Mouse (Mus musculus): ENCODE results near the gene Ap5s1. TPM values are rescaled to one million over a fixed set of nuclear protein-coding genes. Genes with fewer than 3 reads are reported as not detected.

The Ap5s1 gene
- total and polyA plus RNA-seq, 3 experiments: 33.1 to 71.4 (median 41.7) TPM

DNA sequence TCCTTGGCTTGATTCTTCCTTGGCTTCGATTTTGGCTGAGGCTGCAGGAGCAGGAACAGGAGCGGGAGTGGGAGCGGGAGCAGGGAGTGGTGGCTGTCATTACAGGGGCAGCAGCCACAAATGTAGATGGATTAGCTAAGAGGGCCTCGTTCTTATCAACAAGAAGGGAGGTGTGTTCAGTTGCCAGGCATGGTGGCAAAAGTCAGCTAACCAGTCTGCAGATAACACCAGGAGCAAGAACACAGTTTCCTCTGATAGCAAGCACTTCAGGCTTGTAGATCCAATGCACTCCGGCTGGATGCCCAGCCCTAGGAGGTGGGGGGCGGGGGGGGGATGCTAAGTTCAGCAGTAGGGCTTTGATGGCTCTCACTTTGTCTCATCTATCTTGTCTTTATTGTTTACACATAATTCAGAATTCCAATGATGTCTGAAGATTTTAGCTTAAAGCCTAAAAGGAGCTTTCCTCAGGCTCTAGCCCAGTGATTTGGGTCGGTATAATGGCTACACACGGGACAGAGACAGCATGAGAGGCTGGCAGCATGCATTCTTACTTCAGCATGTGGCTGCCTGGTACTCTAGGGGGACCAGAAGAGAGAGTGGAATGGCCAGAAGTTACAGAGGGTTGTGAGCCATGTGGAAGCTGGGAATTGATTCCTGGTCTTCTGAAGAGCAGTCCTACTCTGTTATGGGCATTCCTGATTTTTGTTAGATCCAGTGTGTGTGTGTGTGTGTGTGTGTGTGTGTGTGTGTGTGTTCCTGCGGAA, 53.8 kb downstream of the Ap5s1 start:
- H3K4me3 ChIP-seq: no peak overlapping the region

DNA sequence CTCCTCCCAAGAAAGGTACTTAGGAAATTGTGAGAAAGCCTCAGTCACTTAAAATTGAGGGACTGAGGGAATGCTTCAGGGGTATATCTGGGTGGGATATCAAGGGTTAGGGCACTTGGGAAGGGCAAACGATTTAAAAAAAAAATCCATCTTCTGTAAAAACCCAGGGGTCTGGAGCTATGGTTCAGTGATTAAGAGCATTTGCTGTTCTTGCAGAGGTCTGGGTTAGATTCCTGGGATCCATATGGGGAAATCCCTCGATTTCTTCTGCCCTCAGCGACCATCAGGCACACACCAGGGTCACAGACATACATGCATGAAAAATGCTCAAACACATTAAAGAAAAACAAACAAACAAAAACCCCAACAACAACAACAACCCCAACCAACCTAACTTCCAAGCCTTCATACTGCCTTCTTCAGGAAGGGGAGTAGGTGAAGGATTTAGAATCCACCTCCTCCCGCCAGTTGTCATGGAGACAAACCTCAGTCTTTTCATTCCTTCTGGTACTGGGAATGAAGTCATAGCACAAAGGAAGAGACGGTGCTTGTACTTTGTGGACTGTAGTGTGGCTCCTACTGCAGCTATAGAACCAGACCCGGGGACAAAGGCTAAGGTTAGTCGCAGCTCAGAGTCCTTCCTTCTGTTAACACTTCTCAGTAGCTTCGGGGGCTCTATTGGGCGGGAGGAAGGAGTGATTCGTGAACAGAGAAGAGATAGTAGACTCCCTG, 54.8 kb downstream of the Ap5s1 start:
- TF ChIP-seq EP300 (IDR thresholded peaks at IDR 0.05; ENCODE audit: insufficient read depth, low read depth, low read length): no peak; the same call in 1 of the 2 replicates
- Histone ChIP-seq H3K4me1 (ENCODE audit: control insufficient read depth, insufficient read depth, low read length) (peaks cover 5% of the 10 kb centered on the region), H3K27me3 (ENCODE audit: control insufficient read depth, insufficient read depth, low read length) (no peaks in the 10 kb centered on the region), H3K9ac (ENCODE audit: low read depth, low read length) (peak overlapping the region; percentile 68), H3K4me3 (peak overlapping the region; percentile 74), H3K79me2 (replicated peaks; ENCODE audit: control insufficient read depth, insufficient read depth, low read length) (peaks cover 3% of the 10 kb centered on the region), H3K36me3 (ENCODE audit: control insufficient read depth, insufficient read depth, low read length) (peaks cover 4% of the 10 kb centered on the region), H3K27ac (peak overlapping the region; percentile 96)
- WGBS: 9% methylated on average over 10 of the region's 10 CpGs
- no peak for DNase-seq
- intact Hi-C loops (cut with DNase I): loop anchor here (5.0 kb wide), 1 partner anchor 141 kb away; no protein-coding TSS in a partner anchor

More for the DNA sequence above, 53.8 kb downstream of the Ap5s1 start:
- intact Hi-C loops (cut with DNase I): loop anchor here (5.0 kb wide), 1 partner anchor 142 kb away; no protein-coding TSS in a partner anchor
- Histone ChIP-seq H3K27me3 (ENCODE audit: control insufficient read depth, insufficient read depth, low read length) (no peaks in the 10 kb centered on the region), H3K36me3 (ENCODE audit: control insufficient read depth, insufficient read depth, low read length) (peaks cover 4% of the 10 kb centered on the region), H3K9ac (ENCODE audit: low read depth, low read length) (no peak overlapping the region), H3K27ac (no peak overlapping the region), H3K4me1 (ENCODE audit: control insufficient read depth, insufficient read depth, low read length) (peaks cover 5% of the 10 kb centered on the region), H3K79me2 (replicated peaks; ENCODE audit: control insufficient read depth, insufficient read depth, low read length) (peaks cover 3% of the 10 kb centered on the region)
- no peak for TF ChIP-seq CTCF (IDR thresholded peaks at IDR 0.05)
- no peak for TF ChIP-seq POLR2A (IDR thresholded peaks at IDR 0.05; ENCODE audit: insufficient read depth, low read depth, low read length)
- TF ChIP-seq EP300 (IDR thresholded peaks at IDR 0.05; ENCODE audit: insufficient read depth, low read depth, low read length): no peak
- DNase-seq: no peak
- 47% methylated on average over 9 of the region's 9 CpGs for WGBS

DNA sequence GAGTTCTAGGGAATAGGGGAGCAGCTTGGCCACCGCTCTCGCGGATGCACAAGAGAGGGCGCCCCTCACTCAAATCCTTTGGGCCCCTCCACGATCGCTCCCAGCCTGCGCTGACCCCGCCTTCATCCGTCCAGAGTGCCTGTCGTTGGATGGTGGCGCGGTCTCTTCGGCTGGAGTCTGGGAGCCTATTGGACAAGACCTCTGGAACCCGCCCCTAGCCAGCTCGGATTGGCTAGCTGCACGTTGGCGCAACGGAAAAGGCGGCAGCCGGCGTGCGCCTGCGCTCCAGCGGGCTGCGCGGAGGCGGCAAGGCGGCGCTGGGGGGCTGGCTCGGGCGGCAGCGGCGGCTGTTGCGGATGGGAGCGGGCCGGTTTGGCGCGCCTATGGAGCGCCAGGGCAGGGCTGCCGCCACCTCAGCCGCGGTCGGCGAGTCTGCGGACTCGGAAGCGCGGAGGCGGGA, 55.4 kb downstream of the Ap5s1 start, which contains the start of gene Pank2:
Gene Pank2, plus strand, starts transcription at position 283 of the 460 bp plus-strand sequence.
- peak; percentile 98 to 99 for DNase-seq
- Histone ChIP-seq H3K4me3 (peak within 1 kb of the TSS; percentile 74), H3K79me2 (replicated peaks; ENCODE audit: control insufficient read depth, insufficient read depth, low read length) (peaks cover 3% of the 10 kb centered on the region), H3K4me1 (ENCODE audit: control insufficient read depth, insufficient read depth, low read length) (peaks cover 5% of the 10 kb centered on the region), H3K27me3 (ENCODE audit: control insufficient read depth, insufficient read depth, low read length) (no peaks in the 10 kb centered on the region), H3K9ac (ENCODE audit: low read depth, low read length) (peak within 1 kb of the TSS; percentile 89), H3K27ac (peak within 1 kb of the TSS; percentile 96), H3K36me3 (ENCODE audit: control insufficient read depth, insufficient read depth, low read length) (peaks cover 4% of the 10 kb centered on the region)
- under 1% methylated on average over 49 of the region's 49 CpGs for WGBS
- TF ChIP-seq CTCF (IDR thresholded peaks at IDR 0.05) (peak; percentile 16; the same call in 1 of the 2 replicates), POLR2A (IDR thresholded peaks at IDR 0.05; ENCODE audit: insufficient read depth, low read depth, low read length) (peak; percentile 94), EP300 (IDR thresholded peaks at IDR 0.05; ENCODE audit: insufficient read depth, low read depth, low read length) (no peak)
- intact Hi-C loops (cut with DNase I): loop anchor here (5.0 kb wide), 1 partner anchor 140 kb away; no protein-coding TSS in a partner anchor

Other genes with a start within 250 kb of the Ap5s1 start
- gene Gfra4, start 164.0 kb upstream of the Ap5s1 start, total RNA-seq (2021): 1 to 10 TPM; 7.2 to 8.4 TPM
- gene Gfra4, start 164.0 kb upstream of the Ap5s1 start, polyA plus RNA-seq (2012; rRNA removed): 21.3 TPM in 2 replicates
- gene Adam33, start 143.3 kb upstream of the Ap5s1 start, total RNA-seq (2021): 1 to 10 TPM in 1 of 2 experiments, under 1 TPM in 1; 0.73 to 1.6 TPM
- gene Adam33, start 143.3 kb upstream of the Ap5s1 start, polyA plus RNA-seq (2012; rRNA removed): 7.1 and 10.0 TPM in 2 replicates
- gene Siglec1, start 120.3 kb upstream of the Ap5s1 start, total RNA-seq (2021): 1 to 10 TPM; 2.1 to 2.5 TPM
- gene Siglec1, start 120.3 kb upstream of the Ap5s1 start, polyA plus RNA-seq (2012; rRNA removed): 3.1 and 3.3 TPM in 2 replicates
- 10 to 100 TPM; 29.7 to 31.4 TPM for gene Hspa12b, start 79.8 kb upstream of the Ap5s1 start, total RNA-seq (2021)
- gene Hspa12b, start 79.8 kb upstream of the Ap5s1 start, polyA plus RNA-seq (2012; rRNA removed): 21.9 and 27.8 TPM in 2 replicates
- not detected for gene Gm11037, start 73.6 kb upstream of the Ap5s1 start, total RNA-seq (2021)
- not detected in 2 replicates for gene Gm11037, start 73.6 kb upstream of the Ap5s1 start, polyA plus RNA-seq (2012; rRNA removed)
- 10 to 100 TPM in 1 of 2 experiments, 1 to 10 TPM in 1; 9.8 to 11.3 TPM for gene 1700037H04Rik, start 47.0 kb upstream of the Ap5s1 start, total RNA-seq (2021)
- 33.6 and 48.9 TPM in 2 replicates for gene 1700037H04Rik, start 47.0 kb upstream of the Ap5s1 start, polyA plus RNA-seq (2012; rRNA removed)
- gene Cenpb, start 27.0 kb upstream of the Ap5s1 start, total RNA-seq (2021): 10 to 100 TPM; 71.9 to 92.6 TPM
- 57.1 and 58.5 TPM in 2 replicates for gene Cenpb, start 27.0 kb upstream of the Ap5s1 start, polyA plus RNA-seq (2012; rRNA removed)
- 10 to 100 TPM in 1 of 2 experiments, 1 to 10 TPM in 1; 4.3 to 10.3 TPM for gene Cdc25b, start 20.1 kb upstream of the Ap5s1 start, total RNA-seq (2021)
- 9.8 and 12.5 TPM in 2 replicates for gene Cdc25b, start 20.1 kb upstream of the Ap5s1 start, polyA plus RNA-seq (2012; rRNA removed)
- gene Spef1, start 19.8 kb upstream of the Ap5s1 start, total RNA-seq (2021): 1 to 10 TPM; 4.4 to 5.2 TPM
- gene Spef1, start 19.8 kb upstream of the Ap5s1 start, polyA plus RNA-seq (2012; rRNA removed): 3.3 and 4.0 TPM in 2 replicates
- gene Mavs, start 27.0 kb downstream of the Ap5s1 start, total RNA-seq (2021): 10 to 100 TPM; 65.2 to 79.6 TPM
- 89.0 and 127 TPM in 2 replicates for gene Mavs, start 27.0 kb downstream of the Ap5s1 start, polyA plus RNA-seq (2012; rRNA removed)
- gene Pank2, start 55.4 kb downstream of the Ap5s1 start, total RNA-seq (2021): 10 to 100 TPM; 20.7 to 25.4 TPM
- gene Pank2, start 55.4 kb downstream of the Ap5s1 start, polyA plus RNA-seq (2012; rRNA removed): 8.5 and 19.3 TPM in 2 replicates
- gene Rnf24, start 145.8 kb downstream of the Ap5s1 start, total RNA-seq (2021): 1 to 10 TPM; 2.9 to 3.9 TPM
- gene Rnf24, start 145.8 kb downstream of the Ap5s1 start, polyA plus RNA-seq (2012; rRNA removed): 2.7 and 3.5 TPM in 2 replicates

Measured in heart, adult 2 months (tissue).